Mouse (Mus musculus): ENCODE data around the gene Ispd. TPM values are rescaled to one million over a fixed set of nuclear protein-coding genes. Genes with fewer than 3 reads are reported as not detected.

Gene Ispd
- polyA plus RNA-seq, 1 experiment from 2014 or later, result 6.2 TPM

GRCm38 (mm10) chr12:36632427-36632826 is 251.2 kb downstream of the Ispd start:
- no peaks in the 10 kb centered on the region for H3K36me3 ChIP-seq (replicated peaks)
- WGBS, result 94% methylated on average over 1 of the region's 1 CpGs
- H3K4me3 ChIP-seq, result no peak overlapping the region
- no peaks in the 10 kb centered on the region for H3K9me3 ChIP-seq
- no peaks in the 10 kb centered on the region for H3K27me3 ChIP-seq (ENCODE audit: poor library complexity, severe bottlenecking)
- H3K4me1 ChIP-seq, result no peaks in the 10 kb centered on the region
- DNase-seq (ENCODE audit: extremely low spot score, low spot score), result no peak
- no peak overlapping the region for H3K27ac ChIP-seq

- 85% methylated on average over 4 of the region's 4 CpGs for WGBS
Measured at GRCm38 (mm10) chr12:36647514-36647913, 266.3 kb downstream of the Ispd start.

GRCm38 (mm10) chr12:36662496-36662895 is 281.2 kb downstream of the Ispd start:
- Histone ChIP-seq H3K4me1 (peaks cover 3% of the 10 kb centered on the region), H3K27me3 (ENCODE audit: poor library complexity, severe bottlenecking) (no peaks in the 10 kb centered on the region), H3K4me3 (no peak overlapping the region), H3K27ac (no peak overlapping the region), H3K9me3 (no peaks in the 10 kb centered on the region), H3K36me3 (replicated peaks) (no peaks in the 10 kb centered on the region)
- 90% methylated on average over 7 of the region's 7 CpGs for WGBS
- DNase-seq (ENCODE audit: extremely low spot score, low spot score), result no peak

More at GRCm38 (mm10) chr12:36647514-36647913, 266.3 kb downstream of the Ispd start:
- H3K4me1 ChIP-seq, result no peaks in the 10 kb centered on the region
- no peaks in the 10 kb centered on the region for H3K9me3 ChIP-seq
- DNase-seq (ENCODE audit: extremely low spot score, low spot score), result no peak
- no peak overlapping the region for H3K27ac ChIP-seq
- no peak overlapping the region for H3K4me3 ChIP-seq
- no peaks in the 10 kb centered on the region for H3K36me3 ChIP-seq (replicated peaks)
- H3K27me3 ChIP-seq (ENCODE audit: poor library complexity, severe bottlenecking), result no peaks in the 10 kb centered on the region

- Histone ChIP-seq H3K36me3 (replicated peaks) (no peaks in the 10 kb centered on the region), H3K9me3 (no peaks in the 10 kb centered on the region), H3K27me3 (ENCODE audit: poor library complexity, severe bottlenecking) (no peaks in the 10 kb centered on the region), H3K4me3 (no peak overlapping the region), H3K27ac (no peak overlapping the region), H3K4me1 (peaks cover 3% of the 10 kb centered on the region)
- WGBS, result 49% methylated on average over 3 of the region's 3 CpGs
- DNase-seq (ENCODE audit: extremely low spot score, low spot score), result no peak
Measured at GRCm38 (mm10) chr12:36664783-36665182, 283.5 kb downstream of the Ispd start.

GRCm38 (mm10) chr12:36666771-36667170 is 285.5 kb downstream of the Ispd start:
- no peaks in the 10 kb centered on the region for H3K27me3 ChIP-seq (ENCODE audit: poor library complexity, severe bottlenecking)
- H3K4me3 ChIP-seq, result no peak overlapping the region
- H3K27ac ChIP-seq, result no peak overlapping the region
- no peaks in the 10 kb centered on the region for H3K9me3 ChIP-seq
- DNase-seq (ENCODE audit: extremely low spot score, low spot score), result no peak
- H3K4me1 ChIP-seq, result peaks cover 12% of the 10 kb centered on the region
- WGBS, result 66% methylated on average over 6 of the region's 6 CpGs
- H3K36me3 ChIP-seq (replicated peaks), result no peaks in the 10 kb centered on the region

- 77% methylated on average over 5 of the region's 5 CpGs for WGBS
- Histone ChIP-seq H3K4me1 (peaks cover 9% of the 10 kb centered on the region; the same call in 1 of the 2 replicates), H3K36me3 (replicated peaks) (no peaks in the 10 kb centered on the region), H3K27ac (no peak overlapping the region), H3K27me3 (ENCODE audit: poor library complexity, severe bottlenecking) (no peaks in the 10 kb centered on the region), H3K9me3 (no peaks in the 10 kb centered on the region), H3K4me3 (no peak overlapping the region)
- no peak for DNase-seq (ENCODE audit: extremely low spot score, low spot score)
Measured at GRCm38 (mm10) chr12:36670164-36670908, 289.1 kb downstream of the Ispd start.

GRCm38 (mm10) chr12:36670915-36671579 is 289.8 kb downstream of the Ispd start:
- 48% methylated on average over 10 of the region's 10 CpGs for WGBS
- Histone ChIP-seq H3K27me3 (ENCODE audit: poor library complexity, severe bottlenecking) (no peaks in the 10 kb centered on the region), H3K36me3 (replicated peaks) (no peaks in the 10 kb centered on the region), H3K27ac (no peak overlapping the region), H3K9me3 (no peaks in the 10 kb centered on the region), H3K4me1 (peaks cover 9% of the 10 kb centered on the region; the same call in 1 of the 2 replicates), H3K4me3 (no peak overlapping the region)
- DNase-seq (ENCODE audit: extremely low spot score, low spot score), result no peak

- no peak for DNase-seq (ENCODE audit: extremely low spot score, low spot score)
- H3K4me3 ChIP-seq, result no peak overlapping the region
- H3K27ac ChIP-seq, result no peak overlapping the region
- H3K9me3 ChIP-seq, result no peaks in the 10 kb centered on the region
- no peaks in the 10 kb centered on the region for H3K36me3 ChIP-seq (replicated peaks)
- no peaks in the 10 kb centered on the region for H3K27me3 ChIP-seq (ENCODE audit: poor library complexity, severe bottlenecking)
- WGBS, result 68% methylated on average over 2 of the region's 2 CpGs
- peaks cover 9% of the 10 kb centered on the region; the same call in 1 of the 2 replicates for H3K4me1 ChIP-seq
Measured at GRCm38 (mm10) chr12:36674481-36674880, 293.2 kb downstream of the Ispd start.

GRCm38 (mm10) chr12:36678220-36678619 is 297.0 kb downstream of the Ispd start:
- no peaks in the 10 kb centered on the region for H3K9me3 ChIP-seq
- H3K4me3 ChIP-seq, result no peak overlapping the region
- no peaks in the 10 kb centered on the region for H3K27me3 ChIP-seq (ENCODE audit: poor library complexity, severe bottlenecking)
- H3K27ac ChIP-seq, result no peak overlapping the region
- H3K4me1 ChIP-seq, result no peaks in the 10 kb centered on the region
- DNase-seq (ENCODE audit: extremely low spot score, low spot score), result no peak
- no peaks in the 10 kb centered on the region for H3K36me3 ChIP-seq (replicated peaks)
- WGBS, result 88% methylated on average over 4 of the region's 4 CpGs

GRCm38 (mm10) chr12:36680883-36681505 is 299.7 kb downstream of the Ispd start:
- DNase-seq (ENCODE audit: extremely low spot score, low spot score), result no peak

GRCm38 (mm10) chr12:36681779-36682178 is 300.5 kb downstream of the Ispd start:
- 79% methylated on average over 6 of the region's 6 CpGs for WGBS

More at GRCm38 (mm10) chr12:36680883-36681505, 299.7 kb downstream of the Ispd start:
- no peaks in the 10 kb centered on the region for H3K27me3 ChIP-seq (ENCODE audit: poor library complexity, severe bottlenecking)
- WGBS, result 83% methylated on average over 2 of the region's 2 CpGs
- no peak overlapping the region for H3K4me3 ChIP-seq
- no peak overlapping the region for H3K27ac ChIP-seq
- no peaks in the 10 kb centered on the region for H3K36me3 ChIP-seq (replicated peaks)
- H3K9me3 ChIP-seq, result no peaks in the 10 kb centered on the region
- no peaks in the 10 kb centered on the region for H3K4me1 ChIP-seq

GRCm38 (mm10) chr12:36694072-36694471 is 312.8 kb downstream of the Ispd start:
- Histone ChIP-seq H3K27ac (no peak overlapping the region), H3K36me3 (replicated peaks) (no peaks in the 10 kb centered on the region), H3K27me3 (ENCODE audit: poor library complexity, severe bottlenecking) (no peaks in the 10 kb centered on the region), H3K9me3 (no peaks in the 10 kb centered on the region), H3K4me1 (no peaks in the 10 kb centered on the region), H3K4me3 (no peak overlapping the region)
- DNase-seq (ENCODE audit: extremely low spot score, low spot score), result no peak
- WGBS, result 84% methylated on average over 2 of the region's 2 CpGs

More at GRCm38 (mm10) chr12:36681779-36682178, 300.5 kb downstream of the Ispd start:
- no peak overlapping the region for H3K27ac ChIP-seq
- no peak overlapping the region for H3K4me3 ChIP-seq
- H3K27me3 ChIP-seq (ENCODE audit: poor library complexity, severe bottlenecking), result no peaks in the 10 kb centered on the region
- no peaks in the 10 kb centered on the region for H3K4me1 ChIP-seq
- no peaks in the 10 kb centered on the region for H3K36me3 ChIP-seq (replicated peaks)
- H3K9me3 ChIP-seq, result no peaks in the 10 kb centered on the region
- DNase-seq (ENCODE audit: extremely low spot score, low spot score), result no peak

GRCm38 (mm10) chr12:36704380-36704779 is 323.1 kb downstream of the Ispd start:
- Histone ChIP-seq H3K27ac (no peak overlapping the region), H3K27me3 (ENCODE audit: poor library complexity, severe bottlenecking) (no peaks in the 10 kb centered on the region), H3K9me3 (no peaks in the 10 kb centered on the region), H3K36me3 (replicated peaks) (no peaks in the 10 kb centered on the region), H3K4me1 (no peaks in the 10 kb centered on the region), H3K4me3 (no peak overlapping the region)
- no peak for DNase-seq (ENCODE audit: extremely low spot score, low spot score)
- 75% methylated on average over 1 of the region's 1 CpGs for WGBS

Measured in forebrain, embryonic 10.5 days (tissue).